Comparison of ENCODE assay signal across 24 mouse cellular contexts in genomic region chr5:81200354-81200753, GRCm38 (mm10).
DNase-seq lines count a peak whose midpoint lies in the region; ATAC-seq and TF ChIP-seq lines count a peak whose summit lies in the region.
"Had no signal": no experiment of that assay in that cellular context is flagged by ENCODE, and none has a peak within 500 bp of the region (broad histone marks: within the 10 kb centered on the region; RNA-seq: fewer than 3 reads in every experiment).

No protein-coding gene starts in this region.

- TF ChIP-seq CTCF in forebrain, postnatal 0 days (IDR thresholded peaks at IDR 0.05; ENCODE audit: low read depth), result no peak

- H3K27me3 ChIP-seq in forebrain, embryonic 12.5 days, result no peaks in the 10 kb centered on the region
- H3K27me3 ChIP-seq in forebrain, postnatal 0 days (ENCODE audit: insufficient read depth, low read length), result no peaks in the 10 kb centered on the region
- no peaks in the 10 kb centered on the region for H3K27me3 ChIP-seq in hindbrain, embryonic 16.5 days (replicated peaks; ENCODE audit: control insufficient read depth, insufficient read depth, low read length)
- no peaks in the 10 kb centered on the region for H3K27me3 ChIP-seq in hindbrain, embryonic 14.5 days (ENCODE audit: control insufficient read depth, insufficient read depth, low read length)
- H3K27me3 ChIP-seq in midbrain, embryonic 16.5 days (ENCODE audit: control insufficient read depth, insufficient read depth, low read depth, low read length), result no peaks in the 10 kb centered on the region
- no peaks in the 10 kb centered on the region for H3K27me3 ChIP-seq in midbrain, embryonic 15.5 days (replicated peaks)
- H3K27me3 ChIP-seq: CH12.LX; embryonic facial prominence, embryonic 12.5 days had no signal

- ATAC-seq in forebrain, embryonic 12.5 days (ENCODE audit: low FRiP score), result 0 out of 2 replicates have a peak, but pooled peaks have one; percentile 51
- no peak for ATAC-seq in forebrain, postnatal 0 days
- peak; percentile 9; the same call in 1 of the 2 replicates for ATAC-seq in hindbrain, embryonic 16.5 days
- no peak for ATAC-seq in hindbrain, embryonic 14.5 days (ENCODE audit: low FRiP score)
- ATAC-seq in midbrain, embryonic 16.5 days, result peak; percentile 36; the same call in 1 of the 2 replicates
- no peak for ATAC-seq in midbrain, embryonic 15.5 days (replicated peaks)
- ATAC-seq: activated CD4-positive, CD25-positive, alpha-beta regulatory T cell, adult 4 months; CD4-positive, CD25-positive, alpha-beta regulatory T cell, adult 4 months; forebrain, embryonic 14.5 days; forebrain, embryonic 16.5 days; Patski had no signal

- no peak overlapping the region for H3K4me3 ChIP-seq in forebrain, embryonic 12.5 days (replicated peaks)
- H3K4me3 ChIP-seq in forebrain, postnatal 0 days (ENCODE audit: low read depth, low read length), result no peak overlapping the region
- no peak overlapping the region for H3K4me3 ChIP-seq in hindbrain, embryonic 16.5 days (ENCODE audit: low read length)
- H3K4me3 ChIP-seq in hindbrain, embryonic 14.5 days (replicated peaks; ENCODE audit: low read length), result no peak overlapping the region
- H3K4me3 ChIP-seq in midbrain, embryonic 16.5 days (ENCODE audit: low read depth, low read length), result no peak overlapping the region
- H3K4me3 ChIP-seq in midbrain, embryonic 15.5 days, result no peak overlapping the region
- H3K4me3 ChIP-seq: embryonic facial prominence, embryonic 10.5 days; embryonic facial prominence, embryonic 12.5 days had no signal

- H3K4me1 ChIP-seq in forebrain, embryonic 12.5 days, result peaks cover 2% of the 10 kb centered on the region; the same call in 1 of the 2 replicates
- H3K4me1 ChIP-seq in forebrain, postnatal 0 days (ENCODE audit: insufficient read depth), result no peaks in the 10 kb centered on the region
- H3K4me1 ChIP-seq in hindbrain, embryonic 16.5 days (ENCODE audit: control insufficient read depth, insufficient read depth, low read depth, low read length), result 0 out of 2 replicates have a peak, but pooled peaks cover 2% of the 10 kb centered on the region
- H3K4me1 ChIP-seq in hindbrain, embryonic 14.5 days (replicated peaks; ENCODE audit: control insufficient read depth, insufficient read depth, low read length), result no peaks in the 10 kb centered on the region; the same call in 1 of the 2 replicates
- H3K4me1 ChIP-seq in midbrain, embryonic 16.5 days (ENCODE audit: control insufficient read depth, insufficient read depth, low read length), result peaks cover 4% of the 10 kb centered on the region
- H3K4me1 ChIP-seq in midbrain, embryonic 15.5 days, result no peaks in the 10 kb centered on the region; the same call in 1 of the 2 replicates
- H3K4me1 ChIP-seq: embryonic facial prominence, embryonic 10.5 days; embryonic facial prominence, embryonic 12.5 days had no signal

- no peaks in the 10 kb centered on the region for H3K9me3 ChIP-seq in forebrain, embryonic 12.5 days
- no peaks in the 10 kb centered on the region for H3K9me3 ChIP-seq in forebrain, postnatal 0 days (ENCODE audit: low read length)
- no peaks in the 10 kb centered on the region for H3K9me3 ChIP-seq in hindbrain, embryonic 16.5 days (ENCODE audit: control insufficient read depth, low read length)
- no peaks in the 10 kb centered on the region for H3K9me3 ChIP-seq in hindbrain, embryonic 14.5 days (ENCODE audit: control insufficient read depth, low read length)
- no peaks in the 10 kb centered on the region for H3K9me3 ChIP-seq in midbrain, embryonic 16.5 days (replicated peaks; ENCODE audit: control insufficient read depth, low read length, poor library complexity, severe bottlenecking)
- no peaks in the 10 kb centered on the region for H3K9me3 ChIP-seq in midbrain, embryonic 15.5 days
- H3K9me3 ChIP-seq: embryonic facial prominence, embryonic 10.5 days; embryonic facial prominence, embryonic 12.5 days had no signal

- H3K9ac ChIP-seq in forebrain, embryonic 12.5 days, result no peak overlapping the region
- H3K9ac ChIP-seq in forebrain, postnatal 0 days, result no peak overlapping the region
- no peak overlapping the region for H3K9ac ChIP-seq in hindbrain, embryonic 16.5 days (ENCODE audit: low read depth, low read length)
- no peak overlapping the region for H3K9ac ChIP-seq in hindbrain, embryonic 14.5 days
- no peak overlapping the region for H3K9ac ChIP-seq in midbrain, embryonic 16.5 days (ENCODE audit: low read depth, low read length)
- no peak overlapping the region for H3K9ac ChIP-seq in midbrain, embryonic 15.5 days
- H3K9ac ChIP-seq: embryonic facial prominence, embryonic 12.5 days had no signal

- no peaks in the 10 kb centered on the region for H3K36me3 ChIP-seq in forebrain, embryonic 12.5 days (replicated peaks)
- H3K36me3 ChIP-seq in forebrain, postnatal 0 days (ENCODE audit: insufficient read depth), result no peaks in the 10 kb centered on the region
- no peaks in the 10 kb centered on the region for H3K36me3 ChIP-seq in hindbrain, embryonic 16.5 days (ENCODE audit: control insufficient read depth, insufficient read depth, low read length)
- no peaks in the 10 kb centered on the region for H3K36me3 ChIP-seq in hindbrain, embryonic 14.5 days (replicated peaks; ENCODE audit: control insufficient read depth, insufficient read depth)
- no peaks in the 10 kb centered on the region for H3K36me3 ChIP-seq in midbrain, embryonic 16.5 days (ENCODE audit: control insufficient read depth, insufficient read depth, low read length)
- no peaks in the 10 kb centered on the region for H3K36me3 ChIP-seq in midbrain, embryonic 15.5 days (replicated peaks)
- H3K36me3 ChIP-seq: embryonic facial prominence, embryonic 10.5 days; embryonic facial prominence, embryonic 12.5 days; G1E had no signal

- no peak for DNase-seq in forebrain, postnatal 0 days
- DNase-seq in hindbrain, embryonic 14.5 days (ENCODE audit: low spot score), result no peak
- DNase-seq: adrenal gland, adult 8-10 months; adrenal gland, postnatal 14 days; adrenal gland, postnatal 36 days; B cell, adult 2 months; cerebellum, adult 11-12 months; cerebellum, adult 2 months; cerebellum, adult 9-10 months; cerebellum, postnatal 10 days; cerebellum, postnatal 25 days had no signal

- H3K27ac ChIP-seq in forebrain, embryonic 12.5 days, result no peak overlapping the region
- H3K27ac ChIP-seq in forebrain, postnatal 0 days (ENCODE audit: low read depth, low read length), result no peak overlapping the region
- H3K27ac ChIP-seq in hindbrain, embryonic 16.5 days (ENCODE audit: low read depth, low read length), result no peak overlapping the region
- H3K27ac ChIP-seq in hindbrain, embryonic 14.5 days, result no peak overlapping the region
- H3K27ac ChIP-seq in midbrain, embryonic 16.5 days (ENCODE audit: low read length), result no peak overlapping the region
- H3K27ac ChIP-seq in midbrain, embryonic 15.5 days, result no peak overlapping the region
- H3K27ac ChIP-seq: embryonic facial prominence, embryonic 10.5 days; embryonic facial prominence, embryonic 12.5 days had no signal

- no peak overlapping the region for H3K4me2 ChIP-seq in forebrain, embryonic 12.5 days
- no peak overlapping the region for H3K4me2 ChIP-seq in forebrain, postnatal 0 days (ENCODE audit: low read depth)
- H3K4me2 ChIP-seq in hindbrain, embryonic 16.5 days (ENCODE audit: low read length), result no peak overlapping the region
- no peak overlapping the region for H3K4me2 ChIP-seq in hindbrain, embryonic 14.5 days (replicated peaks)
- no peak overlapping the region for H3K4me2 ChIP-seq in midbrain, embryonic 16.5 days (ENCODE audit: low read length)
- no peak overlapping the region for H3K4me2 ChIP-seq in midbrain, embryonic 15.5 days
- H3K4me2 ChIP-seq: embryonic facial prominence, embryonic 12.5 days had no signal

Comparison
In these comparisons a context has a peak if more than half of its experiments do, and no peak if none do; other contexts are left out.
1. ATAC-seq: peak in forebrain, embryonic 12.5 days (single experiment), hindbrain, embryonic 16.5 days (single experiment) and midbrain, embryonic 16.5 days (single experiment); none in forebrain, postnatal 0 days (single experiment), hindbrain, embryonic 14.5 days (single experiment) and midbrain, embryonic 15.5 days (single experiment).